Mouse (Mus musculus) embryo, embryonic 10 days (tissue): ENCODE results near the gene Irgm1.
A peak's percentile ranks its signal among the peaks of the same experiment; 100 is the strongest.
"Not testable (repeated sequence)": the region's sequence is repeated elsewhere in the genome, so short reads cannot be mapped to it uniquely, and the experiment has no call there.

Source experiments
- DNase-seq: peaks from one replicate; pipeline ENCODE4 v3.0.0-alpha.2; 2015; ENCODE audit warnings: low spot score

The Irgm1 gene

GRCm38 (mm10) chr11:48833078-48833730 is 38.3 kb downstream of the Irgm1 start:
- no peak for DNase-seq

GRCm38 (mm10) chr11:48831273-48831672 is 40.2 kb downstream of the Irgm1 start:
- DNase-seq, result no peak

GRCm38 (mm10) chr11:48830279-48830678 is 41.2 kb downstream of the Irgm1 start:
- DNase-seq, result no peak

- no peak for DNase-seq
Observed at GRCm38 (mm10) chr11:48827926-48828325, 43.6 kb downstream of the Irgm1 start.

GRCm38 (mm10) chr11:48826752-48827096 is 44.8 kb downstream of the Irgm1 start:
- peak; percentile 57 for DNase-seq

GRCm38 (mm10) chr11:48825979-48826751 is 45.3 kb downstream of the Irgm1 start, which contains the start of the genes Trim7 and Gm12184:
Gene Trim7 (plus strand): TSS chr11:48826140.
Gene Gm12184 (minus strand): TSS chr11:48826655.
- not testable (repeated sequence) for DNase-seq

- peak; percentile 42 for DNase-seq
Observed at GRCm38 (mm10) chr11:48824311-48824830, 47.1 kb downstream of the Irgm1 start.

GRCm38 (mm10) chr11:48823536-48823972 is 47.9 kb downstream of the Irgm1 start:
- DNase-seq, result peak; percentile 78

GRCm38 (mm10) chr11:48822768-48823512 is 48.5 kb downstream of the Irgm1 start:
- DNase-seq, result no peak

- not testable (repeated sequence) for DNase-seq
Observed at GRCm38 (mm10) chr11:48821299-48821698, 50.2 kb downstream of the Irgm1 start.

GRCm38 (mm10) chr11:48820308-48820674 is 51.2 kb downstream of the Irgm1 start:
- DNase-seq, result no peak

GRCm38 (mm10) chr11:48819614-48820307 is 51.7 kb downstream of the Irgm1 start:
- DNase-seq, result no peak

- DNase-seq, result peak; percentile 95
Observed at GRCm38 (mm10) chr11:48818346-48818745, 53.1 kb downstream of the Irgm1 start.

GRCm38 (mm10) chr11:48817794-48818193 is 53.7 kb downstream of the Irgm1 start:
- DNase-seq, result no peak

GRCm38 (mm10) chr11:48816800-48817665 is 54.5 kb downstream of the Irgm1 start, which contains the start of gene Trim41:
Gene Trim41 (minus strand): TSS chr11:48817353.
- peak; percentile 97 for DNase-seq

GRCm38 (mm10) chr11:48816281-48816781 is 55.2 kb downstream of the Irgm1 start:
- DNase-seq, result peak; percentile 82

- no peak for DNase-seq
Observed at GRCm38 (mm10) chr11:48815851-48816250, 55.6 kb downstream of the Irgm1 start.

GRCm38 (mm10) chr11:48813782-48814181 is 57.7 kb downstream of the Irgm1 start:
- DNase-seq, result no peak
